Mouse (Mus musculus) frontal cortex, postnatal 36 days (tissue): Measurements from ENCODE around the gene A730071L15Rik.

ENCODE experiments used
- DNase-seq, 2 experiments: peaks; one replicate each; pipeline ENCODE4 v3.0.0; 2022; ENCODE audit warnings: low spot score in 2 of 2

The A730071L15Rik gene

DNA sequence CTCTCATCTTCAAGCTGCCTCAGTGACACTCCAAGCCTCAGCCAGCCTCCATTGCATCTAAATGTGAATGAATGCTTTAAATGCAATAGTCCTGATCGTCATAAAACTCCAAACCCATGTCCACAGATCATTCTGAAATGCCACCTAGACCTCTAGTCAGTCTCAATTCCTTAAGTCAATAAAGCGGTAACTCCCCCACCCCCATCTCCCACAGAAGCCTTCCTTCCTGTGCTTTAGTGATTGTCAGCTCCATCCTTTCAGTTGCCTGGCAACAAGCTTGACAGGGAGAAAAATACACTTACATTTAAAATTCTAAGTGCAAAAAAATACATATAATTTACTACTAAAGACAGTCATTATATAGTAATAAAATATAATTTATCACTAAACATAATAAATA is 16.6 kb upstream of the A730071L15Rik start:
- DNase-seq: no peak

DNA sequence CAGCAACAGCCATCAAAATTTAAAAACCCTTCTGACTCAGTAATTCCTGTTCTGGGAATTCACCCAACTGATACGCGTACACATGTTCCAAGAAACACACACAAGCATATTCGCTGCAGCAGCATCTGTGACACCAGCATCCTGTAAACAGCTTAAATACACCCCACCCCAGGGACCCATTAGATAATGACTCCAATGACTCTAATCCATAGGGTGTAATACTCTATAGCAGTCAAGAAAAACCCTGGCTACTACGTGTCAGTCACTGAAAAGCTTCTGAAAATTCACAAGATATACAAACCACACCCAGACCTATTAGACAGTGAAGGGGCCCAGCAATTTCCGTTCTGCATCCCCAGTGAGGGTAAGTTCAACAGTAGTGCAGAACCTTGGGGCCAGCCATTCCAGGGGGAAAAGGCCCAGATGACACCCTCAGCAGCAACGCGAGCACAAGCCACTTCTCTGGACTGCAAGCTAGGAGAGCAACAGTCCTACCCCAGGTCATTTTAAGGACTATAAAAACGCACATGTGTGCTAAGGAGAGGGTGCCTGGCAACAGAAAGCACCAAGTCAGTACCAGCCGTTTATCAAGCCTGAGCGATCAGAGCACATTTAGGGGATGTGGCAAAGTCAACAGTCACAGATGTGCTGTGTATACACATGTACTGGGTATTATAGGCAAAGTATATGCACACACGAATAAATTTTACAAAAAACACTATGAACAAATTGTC is 15.5 kb upstream of the A730071L15Rik start:
- DNase-seq: no peak

DNA sequence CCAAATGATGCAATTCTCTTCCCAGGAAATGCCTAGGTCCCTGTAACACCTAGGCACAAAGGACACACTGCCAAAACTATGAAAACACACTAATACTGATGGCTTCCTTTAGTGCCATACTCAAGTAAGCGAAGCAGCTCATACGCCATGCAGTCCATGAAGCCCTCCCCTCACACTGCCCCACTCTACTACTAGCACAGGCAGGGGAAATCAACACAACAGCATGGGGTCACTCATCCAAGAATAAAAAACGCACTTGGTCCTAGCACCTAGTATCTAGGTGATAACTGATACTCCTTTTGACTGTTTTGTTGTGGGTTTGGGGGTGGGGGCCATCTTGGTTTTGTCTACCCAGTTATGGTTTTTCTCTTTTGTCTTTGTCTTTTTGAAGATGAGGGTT is 12.4 kb upstream of the A730071L15Rik start:
- no peak for DNase-seq

DNA sequence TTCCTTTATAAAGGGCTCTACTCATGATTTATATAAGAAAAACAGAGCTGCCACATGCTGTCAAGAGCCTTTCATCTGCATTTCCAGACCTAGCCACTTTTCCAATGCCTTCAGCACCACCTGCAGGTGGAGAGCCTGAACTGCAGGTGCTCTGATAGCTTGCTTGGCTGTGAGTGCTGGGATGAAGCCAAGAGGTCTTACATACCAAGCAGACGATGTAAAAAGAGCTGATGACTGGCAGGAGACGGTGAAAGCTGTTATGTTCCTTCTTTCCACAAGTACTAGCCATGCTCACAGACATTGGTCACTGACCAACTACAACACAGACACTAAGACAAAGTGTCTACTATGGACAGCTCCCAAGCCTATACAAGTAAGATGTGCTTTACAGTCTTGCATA is 12.0 kb upstream of the A730071L15Rik start:
- peak; percentile 92 to 97 for DNase-seq

DNA sequence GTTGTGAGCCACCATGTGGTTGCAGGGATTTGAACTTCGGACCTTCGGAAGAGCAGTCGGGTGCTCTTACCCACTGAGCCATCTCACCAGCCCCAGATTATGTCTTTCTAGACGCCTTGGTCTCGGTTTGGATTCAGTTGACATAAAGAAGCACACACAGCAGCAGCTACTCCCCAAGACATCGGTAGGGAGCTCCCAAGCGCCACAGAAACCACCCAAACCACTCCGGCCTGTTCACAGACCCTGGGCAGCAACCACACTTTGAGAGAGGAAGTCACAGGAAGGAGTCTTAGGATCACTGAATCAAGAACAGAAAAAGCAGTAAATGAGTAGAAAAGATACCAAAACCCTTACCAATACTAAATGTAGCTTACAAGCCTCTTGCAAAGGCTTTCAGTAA is 3.0 kb upstream of the A730071L15Rik start:
- no peak for DNase-seq

DNA sequence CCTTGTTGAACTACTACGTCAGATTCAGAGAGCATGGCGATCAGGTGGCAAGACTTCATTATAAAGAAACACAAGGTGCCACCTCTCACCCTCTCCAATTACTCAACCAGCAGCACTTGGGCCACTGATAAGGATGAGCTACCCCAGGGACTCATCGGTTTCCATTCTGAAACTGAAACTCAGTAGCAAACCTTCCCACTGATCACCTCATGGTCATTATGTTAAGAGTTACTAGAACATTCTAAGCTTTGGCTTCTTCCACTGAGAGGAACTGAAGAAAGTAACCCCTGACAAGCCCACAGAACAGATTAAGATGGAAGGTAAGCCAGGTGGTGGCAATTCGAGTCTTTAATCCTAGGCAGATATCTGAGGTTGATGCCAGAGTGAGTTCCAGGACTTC is 1.4 kb upstream of the A730071L15Rik start:
- DNase-seq: no peak

DNA sequence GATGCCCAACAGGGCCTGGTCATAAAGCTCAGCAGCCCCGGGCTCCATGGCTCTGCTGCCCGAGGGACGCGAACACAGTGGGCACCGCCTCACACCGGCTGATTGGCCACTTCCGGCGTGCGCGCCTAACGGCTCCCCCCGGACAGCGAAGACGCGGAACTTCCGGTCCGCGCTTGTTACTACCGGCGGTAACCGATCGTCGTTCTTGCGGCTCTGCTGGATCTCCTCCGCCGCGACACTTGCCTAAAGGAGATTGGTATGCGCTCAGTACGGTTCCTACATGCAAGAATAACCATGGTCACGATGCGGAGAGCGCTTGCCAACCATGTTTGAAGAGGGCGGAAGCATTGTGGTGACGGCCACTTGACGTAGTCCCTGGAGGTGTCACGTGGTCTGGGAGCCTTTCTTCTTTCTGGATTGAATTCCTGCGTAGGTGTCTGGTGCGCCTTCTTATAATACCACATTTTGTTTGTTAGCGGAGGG is 299 bp downstream of the A730071L15Rik start, which contains the start of gene Nudcd3:
Gene Nudcd3 (minus strand): TSS at position 329 of the 483 bp plus-strand sequence.
- DNase-seq: peak; percentile 89 to 93

DNA sequence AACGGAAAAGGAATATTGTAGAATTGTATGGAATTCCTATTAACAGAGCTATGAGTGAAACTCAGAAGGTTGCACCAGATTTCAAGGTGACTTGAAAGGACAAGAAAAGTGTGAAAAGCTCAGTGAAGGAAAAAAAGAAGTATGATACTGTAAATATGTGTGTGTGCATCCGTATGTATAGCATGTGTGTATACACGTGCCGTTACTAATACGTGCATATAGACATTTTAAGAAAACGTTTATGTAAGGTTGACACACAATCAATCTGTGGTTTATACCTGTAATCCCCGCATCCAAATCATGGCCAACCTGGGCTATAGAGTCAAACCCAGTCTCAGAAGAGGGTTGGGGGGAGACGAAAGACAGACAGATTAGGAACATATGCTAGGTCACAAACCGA is 741 bp downstream of the A730071L15Rik start:
- DNase-seq: no peak

DNA sequence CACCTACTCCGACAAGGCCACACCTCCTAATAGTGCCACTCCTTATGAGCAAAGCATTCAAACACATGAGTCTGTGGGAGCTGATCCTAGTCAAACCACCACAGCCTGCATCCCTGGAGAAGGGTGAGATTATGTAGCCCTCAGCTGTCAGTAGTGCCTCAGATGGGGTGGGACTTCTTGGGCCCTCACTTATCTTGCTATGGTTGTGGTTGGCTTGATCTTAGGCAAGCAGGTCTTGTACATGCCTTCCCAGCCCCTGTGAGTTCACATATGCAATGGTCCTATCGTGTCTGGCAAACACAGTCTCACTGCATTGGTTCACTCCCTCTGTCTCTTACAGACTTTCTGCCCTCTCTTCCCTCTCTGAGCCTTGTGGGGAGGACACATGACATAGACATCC is 7.3 kb downstream of the A730071L15Rik start:
- DNase-seq: no peak

DNA sequence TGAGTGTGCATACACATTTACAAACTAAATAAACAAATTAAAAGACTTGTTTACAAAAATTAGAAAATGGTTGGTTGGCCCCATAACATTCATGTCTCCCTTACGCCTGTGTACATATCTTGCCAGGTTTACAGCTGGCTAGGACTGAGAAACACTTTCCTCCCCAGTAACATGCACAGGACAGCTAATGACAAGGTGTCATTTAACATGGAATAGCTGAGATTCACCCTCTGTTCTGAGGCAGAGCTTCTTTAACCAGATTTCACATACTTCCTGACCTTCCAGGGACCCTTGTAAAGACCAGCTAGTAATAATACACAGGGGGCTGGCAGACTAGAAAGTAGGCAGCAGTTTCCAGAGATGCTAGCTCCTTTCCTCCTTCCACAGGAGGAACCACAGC is 8.3 kb downstream of the A730071L15Rik start:
- no peak for DNase-seq

DNA sequence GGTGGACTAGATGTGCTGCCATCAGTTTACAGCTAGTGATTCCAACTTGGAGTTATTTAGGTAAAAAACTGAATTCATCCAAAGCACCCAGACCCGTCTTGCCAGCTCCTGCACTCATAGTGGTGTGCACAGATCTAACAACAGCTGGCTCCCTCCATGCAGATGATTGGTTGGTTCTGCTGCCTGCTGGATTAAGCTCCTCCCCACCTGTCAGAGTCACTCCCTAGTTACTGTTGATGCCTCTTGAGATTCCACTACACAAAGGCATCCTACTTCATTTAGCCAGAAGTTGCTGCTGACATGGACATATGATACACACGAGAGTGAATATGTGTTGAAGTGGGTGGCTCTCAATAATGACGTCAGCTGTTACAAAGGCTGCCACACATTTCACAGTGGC is 17.0 kb downstream of the A730071L15Rik start:
- no peak for DNase-seq

DNA sequence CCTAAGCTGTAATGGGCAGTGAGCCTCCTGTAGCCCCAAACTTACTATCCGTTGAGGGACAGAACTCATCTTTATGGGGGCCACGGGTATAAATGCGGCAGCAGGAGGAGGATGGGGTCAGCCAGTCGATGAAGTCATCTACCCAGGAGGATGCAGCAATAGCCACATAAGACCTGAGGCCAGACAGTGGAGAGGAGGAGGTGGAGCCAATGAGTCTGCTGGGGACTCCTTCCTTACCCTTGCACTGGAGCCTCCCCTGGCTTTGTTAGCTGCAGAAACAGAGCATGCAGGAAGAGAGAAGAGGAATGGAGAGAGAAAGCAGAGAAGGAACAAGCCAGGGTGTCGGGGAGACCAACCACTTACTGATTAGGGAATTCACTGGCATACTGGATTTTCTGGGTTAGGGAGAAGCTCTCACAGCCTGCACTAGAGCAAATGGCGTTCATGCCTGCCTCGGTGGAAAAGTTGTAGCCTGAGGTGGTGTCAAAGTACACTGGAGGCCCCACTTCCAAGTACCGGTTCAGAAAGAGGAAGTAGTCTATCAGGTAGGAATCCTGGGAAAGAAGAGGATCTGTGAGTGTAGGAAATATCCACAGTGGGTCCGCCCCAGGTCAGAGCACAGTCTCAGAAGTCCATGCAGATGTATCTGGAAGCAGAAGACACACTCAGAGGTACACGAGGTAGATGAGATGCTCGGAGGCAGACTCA is 18.5 kb downstream of the A730071L15Rik start:
- no peak for DNase-seq

DNA sequence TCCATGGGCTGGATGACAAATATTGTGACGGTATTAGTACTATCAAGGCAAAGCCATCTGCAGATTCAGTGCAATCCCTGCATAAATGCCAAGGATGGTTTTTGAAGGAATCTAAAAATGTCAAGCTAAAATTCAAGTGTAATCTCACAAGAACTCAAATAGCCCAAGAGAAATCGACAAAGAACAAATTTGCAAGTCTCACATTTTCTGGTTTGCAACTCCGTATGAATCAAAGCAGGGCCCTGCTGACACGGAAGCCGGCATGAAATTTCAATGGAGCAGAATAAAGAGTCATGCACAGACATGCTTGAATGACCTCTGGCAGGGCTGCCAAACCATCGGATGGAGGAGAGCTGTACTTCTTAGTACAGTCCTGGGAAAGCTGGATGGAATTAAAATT is 20.1 kb downstream of the A730071L15Rik start:
- peak in 1 of 2 experiments; percentile 14 for DNase-seq

DNA sequence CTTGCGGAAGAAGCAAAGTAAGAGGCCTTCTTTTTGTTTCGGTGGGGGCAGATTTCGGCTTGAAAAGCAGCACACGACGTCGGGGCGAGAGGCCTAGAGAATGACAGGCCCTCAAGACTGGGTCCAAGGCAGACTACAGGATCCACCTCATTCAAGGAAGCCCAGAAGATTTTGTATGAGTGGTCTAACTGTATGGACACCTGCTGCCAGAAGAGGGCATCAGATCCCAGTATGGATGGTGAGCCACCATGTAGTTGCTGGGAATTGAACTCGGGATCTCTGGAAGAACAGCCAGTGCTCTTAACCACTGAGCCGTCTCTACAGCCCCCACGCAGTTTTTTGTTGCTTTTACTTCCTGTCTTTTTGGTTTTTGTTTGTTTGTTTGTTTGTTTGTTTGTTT is 22.4 kb downstream of the A730071L15Rik start:
- DNase-seq: no peak

DNA sequence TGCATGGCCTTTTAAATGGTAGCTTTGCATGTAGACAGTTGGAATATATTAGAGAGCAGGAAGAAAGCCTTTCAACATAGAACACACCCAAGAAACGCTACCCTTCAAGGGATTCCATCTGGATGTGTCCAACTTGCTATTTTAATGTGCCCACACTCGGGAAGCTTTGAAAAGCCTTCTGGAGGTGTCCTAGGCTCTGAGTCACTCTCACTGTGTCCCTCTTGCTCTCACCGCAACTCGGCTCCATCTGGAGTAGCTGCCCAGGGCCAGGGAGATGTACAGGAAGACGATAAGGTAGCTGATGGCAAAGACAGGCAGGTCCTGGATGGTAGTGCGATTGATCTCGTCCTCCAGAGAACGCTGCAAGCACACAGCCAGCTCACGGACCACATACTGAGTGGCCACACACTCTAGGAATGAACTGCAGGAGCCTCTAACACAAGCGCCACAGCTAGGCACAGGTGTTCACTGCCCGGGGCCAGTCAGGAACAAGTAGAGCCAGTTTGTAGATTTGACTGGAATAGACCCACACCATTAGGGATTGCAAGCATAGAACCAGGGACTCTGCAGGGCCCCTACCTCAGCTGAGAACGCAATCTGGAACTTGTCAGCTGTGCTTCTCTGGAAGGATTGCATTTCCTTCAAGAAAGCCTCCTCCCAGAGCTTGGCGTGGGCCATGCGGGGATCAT is 24.9 kb downstream of the A730071L15Rik start:
- DNase-seq: peak; percentile 44 to 67

DNA sequence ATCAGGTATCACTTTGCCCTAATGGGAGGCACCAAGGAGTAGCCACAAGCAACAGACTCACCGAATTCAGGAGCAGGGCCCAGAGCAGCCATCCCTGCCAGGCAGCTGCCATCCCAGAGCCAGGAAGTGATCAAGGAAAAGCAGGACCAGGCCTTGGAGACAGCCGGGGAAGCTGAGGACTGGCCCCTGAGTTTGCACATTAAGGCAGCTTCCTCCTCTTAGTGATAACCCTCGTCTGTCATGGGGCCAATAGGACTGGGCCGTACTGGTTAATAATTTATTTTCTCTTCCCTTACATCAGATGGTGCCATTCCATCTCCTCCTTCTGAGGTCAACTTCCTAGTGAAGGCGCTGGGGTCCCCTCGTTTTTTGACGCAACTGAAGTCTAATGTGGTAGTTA is 30.2 kb downstream of the A730071L15Rik start, which contains the start of gene Npc1l1:
Gene Npc1l1 (minus strand): TSS at position 132 of the 400 bp plus-strand sequence.
- no peak for DNase-seq

DNA sequence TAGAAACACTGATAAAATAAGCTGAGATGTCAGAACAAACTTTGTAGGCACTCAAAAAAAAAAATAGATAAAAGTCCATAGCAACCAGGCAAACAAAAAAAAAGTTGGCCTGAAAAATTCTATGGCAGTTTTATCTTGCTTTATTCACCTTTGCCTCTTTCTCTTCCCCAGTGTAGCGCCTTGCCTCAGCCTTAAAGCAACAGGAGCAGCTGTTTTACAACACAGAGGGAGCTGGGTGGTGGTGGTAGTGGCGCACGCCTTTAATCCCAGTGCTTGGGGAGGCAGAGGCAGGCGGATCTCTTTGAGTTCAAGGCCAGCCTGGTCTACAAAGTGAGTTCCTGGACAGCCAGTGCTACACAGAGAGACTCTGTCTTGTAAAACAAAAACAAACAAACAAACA is 33.2 kb downstream of the A730071L15Rik start:
- DNase-seq: no peak

DNA sequence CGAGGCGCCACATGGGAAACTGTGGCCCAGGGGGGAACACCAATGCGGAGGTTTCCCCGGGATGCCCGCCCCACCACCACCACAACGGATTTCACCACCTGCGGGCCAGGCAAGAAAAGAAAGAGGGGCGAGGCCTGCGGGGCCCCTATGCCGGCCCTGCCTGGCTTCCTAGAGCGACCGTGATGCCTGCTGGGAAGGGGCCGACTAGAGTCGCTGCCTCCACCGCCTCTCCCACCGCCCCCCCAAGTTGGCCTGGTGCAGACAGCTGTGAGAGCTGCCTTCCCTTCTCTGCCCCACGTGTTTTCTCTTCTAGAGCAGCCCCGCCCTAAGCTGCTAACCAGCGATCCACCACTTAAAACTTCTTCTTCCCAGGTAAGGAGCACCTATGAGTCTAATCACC is 44.9 kb downstream of the A730071L15Rik start:
- no peak for DNase-seq
